Mouse (Mus musculus): ENCODE results near the gene Amn. TPM values are rescaled to one million over a fixed set of nuclear protein-coding genes. Genes with fewer than 3 reads are reported as not detected.

Amn gene
- total RNA-seq (2017): not detected in 2 replicates

DNA sequence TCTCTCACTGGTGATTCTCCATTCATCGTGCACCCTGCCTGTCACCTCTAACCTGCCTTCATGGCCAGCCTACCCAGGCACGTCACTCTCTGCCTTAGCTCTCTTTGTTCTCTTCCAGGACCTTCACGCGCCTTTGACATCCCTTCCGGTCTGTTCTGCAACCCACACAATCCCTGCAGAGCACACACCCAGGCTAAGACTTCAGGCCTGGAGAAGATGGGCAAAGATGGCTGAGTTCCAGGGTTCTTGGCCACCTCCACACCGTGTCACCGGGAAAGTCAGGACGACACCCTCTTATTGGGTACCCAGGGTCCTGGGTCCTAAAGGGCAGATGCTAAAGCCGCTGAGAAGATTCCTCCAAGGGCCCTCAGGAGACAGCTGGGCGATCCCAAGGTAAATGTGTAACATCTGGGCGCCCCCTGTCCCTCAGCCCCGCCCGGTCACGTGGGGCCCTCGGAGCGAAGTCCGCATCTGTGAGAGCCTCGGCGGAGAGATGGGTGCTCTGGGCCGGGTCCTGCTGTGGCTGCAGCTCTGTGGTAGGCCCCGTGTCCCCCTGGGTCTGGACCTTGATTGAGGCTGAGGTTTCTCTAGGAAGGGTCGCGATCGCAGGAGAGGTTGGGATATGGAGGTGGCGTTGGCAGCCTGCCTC is at the start of gene Amn:
TSS of gene Amn (plus strand) at position 467 of the 649 bp plus-strand sequence.
- ATAC-seq (replicated peaks; ENCODE audit: low read depth, poor library complexity, severe bottlenecking): no peak

DNA sequence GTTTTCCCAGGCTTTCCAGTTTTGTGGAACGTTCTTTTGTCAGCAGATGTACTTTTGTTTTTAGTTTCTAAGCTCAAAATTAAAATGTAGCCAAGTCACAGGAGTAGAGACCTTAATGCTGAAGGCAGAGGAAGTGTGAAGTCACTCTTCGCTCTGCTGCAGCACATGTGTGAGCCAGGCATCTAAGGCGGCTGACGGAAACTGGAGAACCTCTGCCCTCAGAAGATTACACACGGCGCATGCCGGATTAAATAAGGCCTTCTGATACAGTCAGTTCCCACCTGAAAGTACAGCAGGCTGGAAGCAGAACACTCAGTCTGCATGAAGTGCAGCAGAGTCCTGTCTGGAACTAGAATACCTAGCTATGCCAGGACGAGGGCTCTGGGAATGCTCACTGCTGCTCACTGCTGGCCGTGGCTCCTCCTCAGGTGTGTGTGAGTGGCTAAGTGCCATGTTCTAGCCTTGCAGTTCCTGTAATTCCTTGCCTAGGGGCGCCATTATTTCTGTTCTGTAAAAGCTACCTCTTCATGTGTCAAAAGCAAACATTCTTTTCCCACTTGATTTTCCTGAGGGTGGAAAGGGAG is 45.6 kb upstream of the Amn start:
- peak; percentile 70 for ATAC-seq (replicated peaks; ENCODE audit: low read depth, poor library complexity, severe bottlenecking)

DNA sequence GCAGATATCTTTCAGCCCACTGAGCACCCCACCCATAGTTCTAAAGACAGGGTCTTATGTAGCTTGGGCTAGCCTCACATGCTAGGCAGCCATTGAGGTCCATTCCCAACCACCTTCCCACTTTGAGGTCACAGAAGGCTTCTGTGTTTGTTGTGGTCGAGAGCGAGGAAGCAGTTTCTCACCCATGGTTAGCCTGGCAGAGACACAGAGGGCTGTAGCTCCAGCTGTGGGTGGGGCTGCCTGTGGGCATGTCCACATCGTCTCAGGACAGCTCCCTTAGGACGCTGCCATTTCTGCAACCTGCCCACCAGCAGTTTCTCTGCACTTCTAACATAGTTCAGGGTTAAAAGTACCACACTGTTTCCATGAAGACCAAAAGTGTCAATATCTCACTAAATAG is 43.5 kb upstream of the Amn start:
- peak; percentile 34; the same call in 1 of the 2 replicates for ATAC-seq (replicated peaks; ENCODE audit: low read depth, poor library complexity, severe bottlenecking)

DNA sequence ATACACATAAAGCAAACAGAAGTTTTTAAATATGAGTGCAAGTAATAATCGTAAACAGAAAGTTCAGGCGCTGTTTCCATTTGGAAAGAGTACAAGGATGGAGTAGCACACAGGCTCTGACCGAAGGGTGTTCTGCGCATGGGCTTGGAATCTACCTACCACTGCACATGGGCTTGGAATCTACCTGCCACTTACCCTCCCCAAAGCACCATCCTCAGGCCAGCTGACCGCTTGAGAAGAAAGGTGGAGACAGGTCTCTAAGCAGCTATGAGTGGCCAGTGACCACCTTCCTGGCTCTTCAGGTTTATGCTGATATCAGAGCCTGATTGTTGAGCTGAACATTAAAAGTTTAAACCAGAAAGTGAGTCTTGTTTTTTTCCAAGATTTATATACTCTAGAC is 42.4 kb upstream of the Amn start:
- no peak for ATAC-seq (replicated peaks; ENCODE audit: low read depth, poor library complexity, severe bottlenecking)

DNA sequence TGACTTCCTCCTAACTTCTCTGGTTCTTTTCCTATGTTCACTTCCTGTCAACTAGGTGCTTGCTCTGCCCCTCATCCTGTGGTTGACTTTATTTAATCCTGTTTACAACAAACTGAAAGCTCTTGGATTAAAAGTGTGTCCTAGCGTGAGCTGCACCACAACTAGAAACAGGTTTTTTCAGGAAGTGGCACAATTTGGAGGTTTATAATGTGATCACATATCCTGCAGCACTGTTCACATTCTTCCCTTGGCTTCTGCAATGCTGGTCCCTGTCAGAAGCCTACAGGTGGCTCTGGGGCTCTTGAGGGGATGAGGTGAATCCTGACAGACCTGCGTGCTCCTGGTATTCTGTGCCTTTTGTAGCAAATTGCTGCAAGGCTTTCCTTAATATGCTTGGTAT is 40.1 kb upstream of the Amn start:
- 0 out of 2 replicates have a peak, but pooled peaks have one; percentile 36 for ATAC-seq (replicated peaks; ENCODE audit: low read depth, poor library complexity, severe bottlenecking)

DNA sequence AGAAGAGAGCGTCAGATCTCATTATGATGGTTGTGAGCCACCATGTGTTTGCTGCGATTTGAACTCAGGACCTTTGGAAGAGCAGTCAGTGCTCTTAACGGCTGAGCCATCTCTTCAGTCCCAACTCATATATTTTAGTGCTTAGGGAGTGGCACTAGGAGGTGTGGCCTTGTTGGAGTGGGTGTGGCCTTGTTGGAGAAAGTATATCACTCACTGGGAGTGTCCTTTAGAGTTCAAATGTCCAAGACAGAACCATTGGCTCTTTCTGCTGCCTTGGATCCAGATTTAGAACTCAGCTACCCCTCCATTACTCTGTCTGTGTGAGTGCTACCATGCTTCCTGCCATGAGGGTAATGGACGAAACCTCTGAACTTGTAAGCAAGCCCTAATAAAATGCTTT is 37.1 kb upstream of the Amn start:
- ATAC-seq (replicated peaks; ENCODE audit: low read depth, poor library complexity, severe bottlenecking): no peak

DNA sequence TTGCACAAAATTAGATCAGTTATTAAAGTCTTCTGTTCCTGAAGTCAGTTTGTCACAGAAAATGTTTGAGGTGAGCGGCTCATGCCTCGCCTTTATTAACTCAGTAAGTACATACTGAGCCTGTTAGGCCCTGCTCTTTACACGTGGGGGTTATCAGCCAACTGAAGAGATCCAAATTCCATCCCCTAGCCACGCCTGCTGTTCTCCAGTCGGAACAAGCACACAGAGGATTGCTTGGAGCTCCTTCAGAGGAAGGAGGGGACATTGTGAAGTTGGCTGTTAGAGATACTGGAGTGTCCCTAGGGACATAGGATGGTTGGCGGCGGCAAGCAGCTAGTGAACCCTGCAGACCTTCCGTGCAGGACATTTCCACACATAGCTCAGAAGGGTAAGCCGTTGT is 36.5 kb upstream of the Amn start:
- ATAC-seq (replicated peaks; ENCODE audit: low read depth, poor library complexity, severe bottlenecking): no peak

DNA sequence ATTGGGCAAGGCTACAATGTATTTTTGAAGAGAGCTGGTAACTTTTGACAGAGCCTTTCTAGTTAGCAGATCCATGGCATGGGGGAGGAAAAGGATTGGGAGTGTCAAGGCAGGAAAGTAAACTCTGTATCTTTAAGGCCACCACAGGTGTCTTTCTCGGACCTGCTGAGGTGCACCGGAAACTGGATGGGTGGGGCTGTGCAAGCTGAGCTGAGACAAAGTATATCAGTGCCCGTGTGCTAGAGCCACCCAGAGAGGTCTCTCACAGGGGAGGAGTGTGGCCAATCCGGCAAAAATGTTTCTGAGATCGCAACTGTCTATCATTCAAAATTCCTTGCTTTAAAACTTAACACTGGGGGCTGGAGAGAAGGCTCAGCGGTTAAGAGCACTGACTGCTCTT is 35.3 kb upstream of the Amn start:
- no peak for ATAC-seq (replicated peaks; ENCODE audit: low read depth, poor library complexity, severe bottlenecking)

DNA sequence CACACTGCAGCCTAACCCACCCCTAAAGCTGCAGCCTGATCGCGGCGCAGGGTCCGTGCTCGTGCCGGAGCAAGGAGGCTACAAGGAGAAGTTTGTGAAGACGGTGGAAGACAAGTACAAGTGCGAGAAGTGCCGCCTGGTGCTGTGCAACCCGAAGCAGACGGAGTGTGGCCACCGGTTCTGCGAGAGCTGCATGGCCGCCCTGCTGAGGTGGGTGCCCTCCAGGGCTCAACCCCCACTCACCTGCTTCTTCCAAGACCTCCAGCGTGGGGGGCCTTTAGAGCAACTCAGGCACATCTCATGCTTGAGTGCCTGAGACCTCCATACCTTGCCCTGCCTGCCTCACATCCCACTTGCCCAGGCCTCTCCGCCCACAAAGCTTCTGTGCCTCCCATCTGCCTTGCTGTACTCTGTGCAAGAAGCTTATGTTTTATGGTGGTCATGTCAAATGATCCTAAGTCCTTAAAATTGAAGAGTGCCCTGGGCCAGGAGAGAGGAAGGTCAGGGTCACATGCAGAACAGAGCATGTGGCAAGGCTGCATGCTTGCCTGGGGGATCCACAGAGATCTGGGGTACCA is 33.2 kb upstream of the Amn start:
- no peak for ATAC-seq (replicated peaks; ENCODE audit: low read depth, poor library complexity, severe bottlenecking)

DNA sequence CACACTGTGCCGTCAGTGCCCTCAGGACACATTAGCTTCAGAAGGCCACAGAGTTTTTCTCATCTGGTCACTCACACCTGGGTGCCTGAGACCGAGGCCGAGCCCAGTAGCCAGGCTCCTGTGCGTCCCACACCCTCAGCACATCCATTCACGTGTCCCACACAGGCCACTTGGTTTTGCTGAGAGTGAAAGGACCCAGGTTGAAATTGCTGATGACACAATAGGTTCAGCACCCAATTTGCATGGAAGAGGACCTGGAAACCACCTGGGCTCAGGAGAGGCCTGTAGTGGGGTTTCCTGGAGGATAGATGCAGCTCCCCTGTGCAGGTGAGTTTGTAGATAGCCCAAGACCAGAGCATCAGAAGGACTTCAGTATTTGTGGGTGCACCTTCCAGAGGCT is 32.5 kb upstream of the Amn start:
- no peak for ATAC-seq (replicated peaks; ENCODE audit: low read depth, poor library complexity, severe bottlenecking)

DNA sequence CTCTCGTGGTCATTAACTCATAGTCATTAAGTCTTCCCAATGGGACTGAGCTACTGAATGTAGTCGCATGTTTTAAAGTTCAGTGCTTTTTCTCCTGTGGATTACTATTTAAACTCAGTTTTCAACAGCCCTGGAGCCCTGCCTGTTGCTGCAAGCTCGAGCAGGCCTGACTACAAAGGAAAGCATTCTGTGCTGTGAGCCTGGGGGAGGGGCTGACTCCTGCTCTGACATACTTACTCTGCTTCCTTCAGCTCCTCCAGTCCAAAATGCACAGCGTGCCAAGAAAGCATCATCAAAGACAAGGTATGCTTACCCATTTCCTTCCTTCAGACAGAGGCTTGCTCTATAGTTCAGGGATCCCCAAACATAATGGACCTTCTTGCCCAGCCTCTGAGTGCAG is 32.1 kb upstream of the Amn start:
- ATAC-seq (replicated peaks; ENCODE audit: low read depth, poor library complexity, severe bottlenecking): no peak

DNA sequence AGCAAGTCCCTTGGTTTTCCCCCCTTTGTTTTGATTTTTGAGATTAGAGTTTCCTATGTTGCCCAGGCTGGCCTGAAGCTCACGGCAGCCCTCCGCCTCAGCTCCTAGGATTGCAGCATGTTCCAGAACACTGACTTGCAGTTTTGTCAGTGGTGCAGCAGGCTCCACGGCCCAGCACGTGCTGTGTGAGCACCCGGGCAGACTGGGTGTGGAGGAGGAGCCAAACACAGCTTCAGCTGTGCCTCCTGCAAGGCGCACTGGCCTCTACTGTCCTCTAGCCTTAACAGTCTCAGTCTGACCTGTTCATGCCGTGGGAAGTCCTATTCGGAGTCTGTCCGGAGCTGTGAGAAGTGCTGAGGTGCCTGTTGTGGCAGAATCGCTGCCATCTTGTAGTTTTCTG is 31.0 kb upstream of the Amn start:
- ATAC-seq (replicated peaks; ENCODE audit: low read depth, poor library complexity, severe bottlenecking): no peak

DNA sequence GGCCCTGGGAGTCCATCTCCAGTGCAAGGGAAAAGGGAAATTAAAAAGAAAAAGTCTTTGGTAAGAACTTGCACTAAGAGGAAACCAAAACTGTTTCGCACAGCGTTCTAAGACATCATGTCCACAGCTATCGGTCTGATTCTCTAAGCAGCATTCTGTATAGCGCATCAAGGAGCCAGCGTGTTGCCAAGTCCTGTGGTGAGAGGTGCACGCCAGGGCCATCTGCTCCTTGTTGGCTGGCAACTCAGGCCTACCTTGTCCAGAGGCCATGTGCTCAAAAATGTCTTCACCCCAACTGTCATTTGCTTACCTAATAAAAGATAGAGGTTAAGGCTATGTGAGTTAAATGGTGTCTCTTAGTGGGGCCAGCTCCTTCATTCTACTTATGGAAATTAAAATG is 29.0 kb upstream of the Amn start:
- no peak for ATAC-seq (replicated peaks; ENCODE audit: low read depth, poor library complexity, severe bottlenecking)

DNA sequence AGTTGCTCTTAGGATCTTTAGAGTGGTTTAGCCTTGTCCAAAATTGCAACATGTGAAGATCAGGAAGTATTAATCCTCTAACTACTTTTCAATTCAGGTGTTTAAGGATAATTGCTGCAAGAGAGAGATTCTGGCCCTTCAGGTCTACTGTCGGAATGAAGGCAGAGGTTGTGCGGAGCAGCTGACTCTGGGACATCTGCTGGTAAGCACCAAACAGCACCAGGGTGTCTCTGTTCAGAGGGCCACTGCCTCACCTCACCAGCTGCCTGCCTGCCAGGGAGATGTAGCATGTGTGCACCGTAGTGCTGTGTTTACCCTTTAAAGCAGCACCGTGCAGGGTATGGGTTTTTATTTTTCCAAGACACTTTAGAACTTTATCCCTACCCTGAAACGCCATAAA is 28.5 kb upstream of the Amn start:
- ATAC-seq (replicated peaks; ENCODE audit: low read depth, poor library complexity, severe bottlenecking): no peak

DNA sequence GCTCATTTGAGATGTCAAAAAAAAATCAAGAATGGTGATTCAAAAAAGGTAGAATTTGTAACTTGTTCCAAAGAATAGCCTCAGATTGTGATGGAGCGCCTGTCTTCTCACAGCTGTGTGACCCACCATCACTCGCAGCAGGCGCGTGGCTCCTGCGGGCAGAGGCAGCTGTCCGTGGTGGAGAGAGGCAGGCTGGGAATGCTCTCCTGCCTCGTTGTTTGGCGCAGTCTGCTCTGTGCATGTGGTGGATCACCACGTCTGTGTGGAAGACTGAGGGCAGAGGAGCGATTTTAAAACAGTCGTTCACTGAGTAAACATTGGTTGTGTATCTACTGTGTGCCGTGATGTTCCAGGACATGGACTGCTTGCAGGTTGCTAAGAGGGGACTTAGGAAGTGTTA is 27.2 kb upstream of the Amn start:
- no peak for ATAC-seq (replicated peaks; ENCODE audit: low read depth, poor library complexity, severe bottlenecking)

DNA sequence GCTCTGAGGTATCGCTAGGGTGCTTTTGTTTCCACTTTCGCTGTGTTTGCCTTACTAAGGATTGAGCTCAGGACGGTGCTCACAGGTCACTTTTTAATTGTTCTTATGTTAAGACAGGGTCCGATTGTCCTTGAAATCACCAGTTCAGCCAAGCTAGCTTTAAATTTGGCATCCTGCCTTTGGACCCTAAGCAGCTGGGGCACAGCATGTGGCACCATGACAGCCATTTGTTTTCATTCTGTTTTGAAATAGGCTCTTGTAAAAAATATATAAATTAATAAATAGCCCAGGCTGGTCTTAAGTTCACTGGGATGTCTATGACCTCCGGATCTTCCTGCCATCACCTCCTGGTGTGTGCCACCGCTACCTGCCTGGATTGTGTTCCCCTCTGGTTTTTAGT is 25.8 kb upstream of the Amn start:
- no peak for ATAC-seq (replicated peaks; ENCODE audit: low read depth, poor library complexity, severe bottlenecking)

DNA sequence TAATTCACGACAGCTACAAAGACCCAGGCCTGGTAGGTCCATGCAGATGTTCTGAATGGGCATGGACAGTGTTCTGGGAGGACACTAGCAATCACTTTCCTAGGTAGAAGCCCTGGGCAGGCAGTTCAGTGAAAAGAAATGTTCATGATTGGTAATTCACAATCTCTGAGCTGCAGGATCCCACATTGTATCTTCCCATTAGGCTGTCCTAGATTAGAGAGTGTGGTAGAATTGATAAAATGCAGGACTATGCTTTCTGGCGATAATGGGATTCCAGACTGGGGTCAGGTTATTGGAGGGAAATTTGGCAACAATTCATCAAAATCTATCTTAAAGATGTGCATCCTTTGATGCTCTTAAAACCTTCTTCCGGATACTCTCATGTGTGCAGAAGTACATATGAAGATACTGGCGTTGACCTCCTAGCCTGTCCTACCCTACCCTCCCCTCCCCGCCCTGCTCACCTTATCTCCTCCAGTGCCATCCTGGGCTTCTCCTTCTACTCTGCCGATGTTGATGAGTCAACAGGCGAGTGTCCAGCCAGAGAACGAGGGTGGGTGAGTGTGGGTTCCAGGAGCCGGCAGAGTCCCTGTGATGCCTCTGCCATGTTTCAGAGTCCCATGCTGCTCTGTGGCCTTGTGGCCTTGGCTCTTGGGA is 24.0 kb upstream of the Amn start:
- ATAC-seq (replicated peaks; ENCODE audit: low read depth, poor library complexity, severe bottlenecking): no peak

DNA sequence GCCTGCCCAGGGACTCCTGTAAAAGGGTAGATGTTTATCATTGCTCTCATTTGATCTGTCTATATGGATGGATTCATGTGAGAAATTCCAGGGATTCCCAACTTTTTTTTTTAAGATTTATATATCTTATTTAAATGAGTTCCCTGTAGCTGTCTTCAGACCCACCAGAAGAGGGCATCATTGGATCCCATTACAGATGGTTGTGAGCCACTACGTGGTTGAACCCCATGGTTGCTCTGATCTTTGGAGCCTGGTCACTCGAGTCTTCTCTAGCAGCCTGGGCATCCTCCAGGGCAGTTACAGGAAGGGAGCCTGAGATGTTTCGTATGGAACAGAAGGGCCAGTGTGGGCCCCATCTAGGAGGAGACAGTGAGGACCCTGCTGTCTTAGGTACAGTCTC is 21.8 kb upstream of the Amn start:
- no peak for ATAC-seq (replicated peaks; ENCODE audit: low read depth, poor library complexity, severe bottlenecking)

DNA sequence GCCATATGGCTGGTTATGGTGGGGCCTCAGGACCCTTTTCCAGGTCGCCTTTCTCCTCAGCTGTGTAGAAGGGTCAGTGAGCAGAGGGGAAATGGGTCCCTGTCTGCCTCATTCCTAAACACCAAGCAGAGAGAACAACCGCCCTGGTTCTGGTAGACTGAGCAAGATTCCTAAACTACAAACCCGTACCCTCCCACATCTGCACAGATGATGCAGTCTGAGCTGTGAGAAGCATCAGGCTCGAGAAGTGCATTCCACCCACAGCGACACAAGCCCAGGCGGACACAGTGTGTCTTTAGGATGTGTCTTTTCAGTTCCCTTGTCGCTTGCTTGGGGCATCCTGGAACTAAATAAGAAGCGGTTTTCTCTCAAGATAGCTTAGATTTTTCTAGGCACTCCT is 20.8 kb upstream of the Amn start:
- ATAC-seq (replicated peaks; ENCODE audit: low read depth, poor library complexity, severe bottlenecking): no peak

DNA sequence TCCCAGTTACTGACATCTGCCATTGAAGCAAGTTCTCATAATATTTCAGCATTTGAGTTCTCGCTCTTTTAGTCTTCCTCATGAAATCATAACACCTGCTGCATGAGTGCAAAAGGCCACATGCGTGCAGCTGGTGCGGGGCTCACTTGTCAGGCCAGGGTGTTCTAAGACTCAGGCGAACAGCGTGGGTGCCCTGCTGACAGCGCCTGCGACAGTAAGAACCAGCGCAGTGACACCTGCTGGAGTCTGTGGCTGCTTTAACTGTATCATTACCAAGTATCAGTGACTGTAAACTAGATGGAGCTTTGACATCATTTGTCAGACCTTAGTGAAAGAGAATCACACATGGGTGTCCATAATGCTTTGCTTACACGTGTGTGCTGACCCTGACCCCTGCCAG is 19.7 kb upstream of the Amn start:
- ATAC-seq (replicated peaks; ENCODE audit: low read depth, poor library complexity, severe bottlenecking): no peak

DNA sequence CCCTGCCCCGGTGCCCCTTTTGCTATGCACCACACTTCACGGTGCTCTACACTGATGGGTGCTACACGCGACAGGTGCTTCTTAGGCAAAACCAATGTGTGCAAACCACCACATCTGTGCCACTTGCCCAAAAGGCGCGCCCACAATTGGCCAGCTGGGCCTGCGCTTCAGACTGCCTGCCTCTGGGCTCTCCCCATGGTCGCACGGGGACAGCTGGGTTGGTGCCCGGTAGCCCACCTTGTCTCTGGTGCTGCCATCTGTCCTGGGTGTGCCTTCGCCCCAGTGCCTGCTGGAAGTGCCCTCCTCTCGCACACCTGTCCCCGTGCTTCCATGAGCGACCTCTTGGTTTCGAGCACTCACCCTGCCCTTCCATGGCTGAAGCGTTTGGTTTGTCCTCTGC is 7.2 kb upstream of the Amn start:
- no peak for ATAC-seq (replicated peaks; ENCODE audit: low read depth, poor library complexity, severe bottlenecking)

DNA sequence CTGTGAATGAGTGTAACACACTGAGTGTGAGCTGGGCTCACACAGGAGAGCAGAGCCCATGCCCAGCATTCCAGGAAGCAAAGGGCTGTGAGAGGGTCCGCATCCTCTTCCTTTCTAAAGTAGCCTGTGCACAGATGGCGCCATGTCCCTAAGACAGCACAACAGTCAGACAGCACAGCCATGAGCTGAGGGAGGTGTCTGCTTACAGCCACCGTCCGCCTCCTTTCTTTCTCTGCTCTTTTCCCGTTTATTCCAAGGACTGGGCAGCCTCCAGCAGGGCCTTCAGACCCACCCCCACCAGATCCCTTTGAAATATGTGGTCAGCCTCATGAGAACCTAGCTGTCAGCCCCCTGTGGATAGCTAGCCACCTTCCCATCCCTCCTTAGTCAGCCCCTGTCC is 5.7 kb upstream of the Amn start:
- no peak for ATAC-seq (replicated peaks; ENCODE audit: low read depth, poor library complexity, severe bottlenecking)

Measured in common myeloid progenitor, adult 5-6 weeks (primary cell).